Mouse (Mus musculus) embryonic facial prominence, embryonic 12.5 days (tissue): Measurements from ENCODE around the gene C1qb. TPM values are rescaled to one million over a fixed set of nuclear protein-coding genes. Genes with fewer than 3 reads are reported as not detected.

Source experiments
- polyA plus RNA-seq: library from polyadenylated mRNA; unstranded; fragments of >200 nt; fragmentation: Nextera tagmentation; extraction: Ambion mirVana; gene quantifications from 2 replicates; pipeline ENCODE4 v1.2.1, GENCODE M21; 2016

The C1qb gene
- polyA plus RNA-seq, 1 experiment from 2014 or later, result 29.7 TPM

Other genes starting within 250 kb of the C1qb start
- 17.1 and 20.7 TPM in 2 replicates for gene Ephb2, start 50.2 kb downstream of the C1qb start, polyA plus RNA-seq
- gene C1qc, start 6.9 kb upstream of the C1qb start, polyA plus RNA-seq, result 16.6 and 19.2 TPM in 2 replicates
- 16.2 and 17.3 TPM in 2 replicates for gene C1qa, start 12.6 kb upstream of the C1qb start, polyA plus RNA-seq
- gene Epha8, start 70.6 kb upstream of the C1qb start, polyA plus RNA-seq, result 1.4 and 1.6 TPM in 2 replicates
- 5.9 and 6.0 TPM in 2 replicates for gene Zbtb40, start 162.6 kb upstream of the C1qb start, polyA plus RNA-seq